Mouse (Mus musculus) kidney, adult 2 months (tissue): ENCODE data around the gene Drc3.

ENCODE experiments used
- CTCF ChIP-seq: fragments of 200-500 bp; conservative IDR thresholded peaks from 2 replicates; pipeline ENCODE4 v1.5.1; 2011; ENCODE audit warnings: low read depth, mild to moderate bottlenecking, control low read depth, low read length, moderate library complexity, mixed read lengths; ENCODE audit not compliant: insufficient read depth, insufficient read length
- POLR2A ChIP-seq: fragments of 200-500 bp; IDR thresholded peaks from one replicate; pipeline ENCODE4 v1.6.1; 2011; ENCODE audit warnings: low read depth, low read length, control low read depth

- no peak for TF ChIP-seq CTCF
- TF ChIP-seq POLR2A, result no peak
Observed at GRCm38 (mm10) chr11:60346537-60346936, 6.6 kb upstream of the Drc3 start.
